Mouse (Mus musculus): ENCODE results near the gene Errfi1.
A peak's percentile ranks its signal among the peaks of the same experiment; 100 is the strongest.

Gene Errfi1

DNA sequence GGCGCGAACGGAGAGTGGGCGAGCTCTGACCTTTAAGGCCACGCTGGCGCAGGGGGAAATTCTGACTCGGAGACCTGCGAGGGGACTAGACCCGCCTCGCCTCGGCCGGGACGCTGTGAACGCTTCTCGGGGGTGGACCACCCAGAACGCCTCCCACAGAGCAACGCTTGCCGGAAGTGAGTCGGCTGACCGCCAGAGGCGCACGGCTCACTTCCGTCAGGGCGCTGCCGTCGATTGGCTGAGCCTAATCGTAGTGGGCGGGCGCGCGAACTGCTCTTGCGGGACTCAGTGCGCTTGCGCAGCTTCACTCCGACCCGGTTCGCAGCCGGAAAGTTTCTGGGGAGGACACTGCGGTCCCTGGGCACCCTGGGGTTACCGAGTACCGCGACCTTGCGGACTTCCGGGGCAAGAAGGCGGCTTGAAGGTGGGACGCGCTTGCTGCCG lies 60.6 kb downstream of the Errfi1 start, which contains the start of the genes Park7 and Tnfrsf9:
Park7 (minus strand) TSS at position 148 of the 444 bp plus-strand sequence.
Tnfrsf9 (plus strand) TSS at position 273 of the 444 bp plus-strand sequence.
- DNase-seq (ENCODE audit: low read depth, low spot score) = peak; percentile 95

DNA sequence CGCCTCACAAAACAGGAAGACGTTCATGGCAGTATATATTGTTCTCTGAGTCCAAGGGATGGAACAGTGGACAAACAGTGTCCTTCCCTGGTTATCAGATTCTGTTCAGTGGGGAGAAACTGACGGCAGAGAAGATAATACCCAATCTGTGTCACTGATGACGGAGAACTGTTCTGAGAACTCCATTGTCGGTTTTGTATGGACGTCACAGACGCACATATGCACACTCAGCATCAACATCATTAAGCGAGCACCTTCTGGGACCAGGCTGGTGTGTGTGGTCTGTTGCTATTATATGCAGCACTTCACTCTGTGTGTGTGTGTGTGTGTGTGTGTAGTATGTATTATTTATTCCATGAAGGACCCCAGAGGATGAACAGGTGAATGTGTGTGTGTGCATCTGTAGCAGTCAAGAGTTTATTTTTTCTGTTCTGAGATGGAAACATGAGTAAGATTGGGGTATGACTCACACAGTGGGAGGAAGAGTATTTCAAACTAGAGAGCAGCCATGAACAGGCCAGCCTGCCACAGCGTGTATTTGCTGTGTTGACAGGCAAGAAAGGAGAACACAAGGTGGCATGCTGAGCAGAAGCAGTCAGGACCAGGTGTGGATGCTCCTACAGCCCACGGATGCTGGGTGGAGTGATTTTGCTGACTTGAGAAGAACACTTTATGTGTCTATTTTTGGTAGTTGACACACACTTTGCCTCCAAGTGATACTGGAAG lies 61.6 kb downstream of the Errfi1 start:
- peak; percentile 45 for DNase-seq (ENCODE audit: low read depth, low spot score)

DNA sequence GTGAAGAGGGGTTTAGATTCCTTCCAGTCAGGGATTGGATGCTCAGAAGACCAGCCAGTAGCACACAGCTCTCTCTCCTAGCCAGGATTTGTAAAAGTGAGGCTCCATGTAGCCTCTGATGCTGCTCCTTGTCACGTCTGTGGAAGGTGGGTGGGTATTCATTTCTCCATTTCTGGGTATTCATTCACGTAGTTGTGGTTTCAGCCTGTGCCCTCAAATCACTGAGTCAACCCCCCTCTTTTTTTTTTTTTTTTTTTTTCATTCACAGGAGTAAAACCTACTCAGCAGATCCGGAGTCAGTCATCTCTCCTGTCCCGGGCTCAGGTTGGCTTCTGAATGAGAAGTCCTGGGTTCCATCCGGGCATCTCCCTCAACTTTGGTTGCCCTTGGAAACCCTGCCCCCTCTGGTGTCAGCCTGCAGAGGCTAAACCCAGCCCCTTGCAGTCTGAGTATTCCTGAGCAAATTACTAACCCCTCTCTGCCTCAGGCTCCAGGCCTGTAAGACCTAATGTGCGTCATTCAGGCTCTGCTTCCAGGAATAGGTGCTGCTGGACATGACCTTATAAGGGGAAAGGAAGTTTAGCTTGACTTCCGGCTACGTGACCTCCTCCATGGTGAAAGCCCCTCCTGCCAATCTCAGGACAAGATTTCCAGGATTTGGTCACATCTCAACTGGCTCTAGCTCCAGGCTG lies 63.8 kb downstream of the Errfi1 start:
- peak; percentile 52 for DNase-seq (ENCODE audit: low read depth, low spot score)

All from 3T3-L1 (cell line).